19 mouse cellular contexts compared by ENCODE assay signal in genomic region chr11:57684891-57685290, GRCm38 (mm10). TPM values are rescaled to one million over a fixed set of nuclear protein-coding genes. Genes with fewer than 3 reads are reported as not detected.
DNase-seq lines count a peak whose midpoint lies in the region; ATAC-seq and TF ChIP-seq lines count a peak whose summit lies in the region.
"Had no signal": no experiment of that assay in that cellular context is flagged by ENCODE, and none has a peak within 500 bp of the region (broad histone marks: within the 10 kb centered on the region; RNA-seq: fewer than 3 reads in every experiment).

No protein-coding gene starts in this region.

- no peak for ATAC-seq in kidney, embryonic 15.5 days (replicated peaks; ENCODE audit: low FRiP score)
- no peak for ATAC-seq in limb, embryonic 12.5 days (ENCODE audit: insufficient number of reproducible peaks, insufficient read depth, low FRiP score, low TSS enrichment, low read depth)
- ATAC-seq in forebrain, embryonic 16.5 days: no peak
- no peak for ATAC-seq in granulocyte monocyte progenitor cell, adult 5-6 weeks (replicated peaks; ENCODE audit: poor library complexity, severe bottlenecking)
- ATAC-seq: forebrain, postnatal 0 days had no signal

- H3K36me3 ChIP-seq in kidney, embryonic 15.5 days: no peaks in the 10 kb centered on the region
- no peaks in the 10 kb centered on the region for H3K36me3 ChIP-seq in spleen, adult 2 months (ENCODE audit: control insufficient read depth, insufficient read depth, low read length)
- H3K36me3 ChIP-seq in limb, embryonic 12.5 days: no peaks in the 10 kb centered on the region
- no peaks in the 10 kb centered on the region for H3K36me3 ChIP-seq in forebrain, embryonic 16.5 days (ENCODE audit: control insufficient read depth, insufficient read depth)
- H3K36me3 ChIP-seq: heart, embryonic 12.5 days; hindbrain, embryonic 13.5 days; lung, embryonic 15.5 days had no signal

- H3K4me1 ChIP-seq in kidney, embryonic 15.5 days: peaks cover 77% of the 10 kb centered on the region
- H3K4me1 ChIP-seq in spleen, adult 2 months (ENCODE audit: control insufficient read depth, insufficient read depth, insufficient read length): peaks cover 54% of the 10 kb centered on the region
- H3K4me1 ChIP-seq in limb, embryonic 12.5 days (replicated peaks): peaks cover 64% of the 10 kb centered on the region
- peaks cover 21% of the 10 kb centered on the region for H3K4me1 ChIP-seq in forebrain, embryonic 16.5 days (replicated peaks; ENCODE audit: control insufficient read depth, insufficient read depth, low read length)

- no peak overlapping the region for H3K9ac ChIP-seq in kidney, embryonic 15.5 days
- no peak overlapping the region for H3K9ac ChIP-seq in limb, embryonic 12.5 days (replicated peaks)
- H3K9ac ChIP-seq in forebrain, embryonic 16.5 days (replicated peaks; ENCODE audit: low read depth, low read length): no peak overlapping the region
- H3K9ac ChIP-seq: forebrain, postnatal 0 days; heart, embryonic 12.5 days; hindbrain, embryonic 13.5 days; liver, embryonic 14.5 days; lung, embryonic 15.5 days had no signal

- TF ChIP-seq CTCF in spleen, adult 2 months (IDR thresholded peaks at IDR 0.05; ENCODE audit: extremely low read depth, insufficient read depth, insufficient read length, insufficient replicate concordance): no peak

- no peak for DNase-seq in kidney, adult 18-20 months
- no peak for DNase-seq in spleen, adult 2 months (ENCODE audit: low read depth in 1 of 2, low spot score in 2 of 2)
- DNase-seq in spleen, adult 12 weeks (ENCODE audit: low spot score): no peak
- DNase-seq: adrenal gland, postnatal 10 days; cerebellum, adult 9-11 months; embryo, embryonic 11 days; forebrain, postnatal 0 days; heart, adult 11 months; heart, postnatal 14 days; kidney, adult 9 months; right cerebral cortex, postnatal 4 days had no signal

- no peak for TF ChIP-seq POLR2A in spleen, adult 2 months (IDR thresholded peaks at IDR 0.05; ENCODE audit: low read depth, low read length)

- no peak overlapping the region for H3K4me3 ChIP-seq in kidney, embryonic 15.5 days (replicated peaks)
- no peak overlapping the region for H3K4me3 ChIP-seq in spleen, adult 2 months (ENCODE audit: extremely low read depth, insufficient read depth, insufficient read length)
- H3K4me3 ChIP-seq in limb, embryonic 12.5 days (replicated peaks): no peak overlapping the region
- H3K4me3 ChIP-seq in forebrain, embryonic 16.5 days (replicated peaks; ENCODE audit: low read length): no peak overlapping the region
- H3K4me3 ChIP-seq: heart, embryonic 12.5 days; hindbrain, embryonic 13.5 days; lung, embryonic 15.5 days had no signal

- peak overlapping the region; percentile 23; the same call in 1 of the 2 replicates for H3K27ac ChIP-seq in kidney, embryonic 15.5 days
- peak overlapping the region; percentile 56 for H3K27ac ChIP-seq in spleen, adult 2 months (ENCODE audit: insufficient read depth, low read length)
- H3K27ac ChIP-seq in limb, embryonic 12.5 days: 0 out of 2 replicates have a peak overlapping the region, but pooled peaks have one; percentile 35
- no peak overlapping the region for H3K27ac ChIP-seq in forebrain, embryonic 16.5 days (ENCODE audit: low read length)
- H3K27ac ChIP-seq: liver, embryonic 14.5 days; lung, embryonic 15.5 days had no signal

- H3K4me2 ChIP-seq in kidney, embryonic 15.5 days: no peak overlapping the region
- no peak overlapping the region for H3K4me2 ChIP-seq in limb, embryonic 12.5 days
- H3K4me2 ChIP-seq in forebrain, embryonic 16.5 days (ENCODE audit: low read length): no peak overlapping the region
- H3K4me2 ChIP-seq: heart, embryonic 12.5 days; hindbrain, embryonic 13.5 days; lung, embryonic 15.5 days had no signal

- WGBS in kidney, embryonic 15.5 days: 38% methylated on average over 5 of the region's 5 CpGs
- 42% methylated on average over 5 of the region's 5 CpGs for WGBS in spleen, adult 2 months
- WGBS in limb, embryonic 12.5 days: 33% methylated on average over 5 of the region's 5 CpGs
- WGBS in forebrain, embryonic 16.5 days: 16% methylated on average over 5 of the region's 5 CpGs

- H3K9me3 ChIP-seq in kidney, embryonic 15.5 days (replicated peaks): no peaks in the 10 kb centered on the region
- no peaks in the 10 kb centered on the region for H3K9me3 ChIP-seq in limb, embryonic 12.5 days
- H3K9me3 ChIP-seq in forebrain, embryonic 16.5 days (ENCODE audit: control insufficient read depth, low read length): no peaks in the 10 kb centered on the region
- H3K9me3 ChIP-seq: heart, embryonic 12.5 days; hindbrain, embryonic 13.5 days; lung, embryonic 15.5 days had no signal

- no peaks in the 10 kb centered on the region for H3K27me3 ChIP-seq in kidney, embryonic 15.5 days
- H3K27me3 ChIP-seq in spleen, adult 2 months (ENCODE audit: control insufficient read depth, insufficient read depth, low read length): no peaks in the 10 kb centered on the region
- no peaks in the 10 kb centered on the region; the same call in 1 of the 2 replicates for H3K27me3 ChIP-seq in limb, embryonic 12.5 days
- no peaks in the 10 kb centered on the region; the same call in 1 of the 2 replicates for H3K27me3 ChIP-seq in forebrain, embryonic 16.5 days (replicated peaks; ENCODE audit: control insufficient read depth, insufficient read depth, low read length)
- H3K27me3 ChIP-seq: heart, embryonic 12.5 days had no signal

RNA-seq across cellular contexts. Expression of gene Galnt10, which starts 39.6 kb away (rescaled TPM):
- polyA plus RNA-seq in kidney, embryonic 15.5 days (2015; fragmentation: Nextera tagmentation; extraction: Ambion mirVana): 22.3 and 23.6 TPM in 2 replicates
- 19.2 and 19.4 TPM in 2 replicates for polyA plus RNA-seq in spleen, adult 2 months (2012; rRNA removed)
- 31.4 and 35.0 TPM in 2 replicates for polyA plus RNA-seq in limb, embryonic 12.5 days (2016; fragmentation: Nextera tagmentation; extraction: Ambion mirVana)
- polyA plus RNA-seq in forebrain, embryonic 16.5 days (2015; fragmentation: Nextera tagmentation; extraction: Ambion mirVana): 12.8 and 13.3 TPM in 2 replicates
- 5.1 and 6.8 TPM in 2 replicates for total RNA-seq in granulocyte monocyte progenitor cell, adult 5-6 weeks (2014; fragmentation: Nextera tagmentation)
- 7.8 and 8.9 TPM in 2 replicates for total RNA-seq in granulocyte monocyte progenitor cell, adult 5-6 weeks (2017)
